Mouse (Mus musculus) erythroblast, embryonic 14.5 days (primary cell): ENCODE data around the gene Parvb.

ENCODE experiments used
- GATA1 ChIP-seq: IDR thresholded peaks from 2 replicates; pipeline ENCODE4 v1.6.1; 2012; ENCODE audit warnings: low read length, inconsistent platforms, mixed read lengths
- TAL1 ChIP-seq: IDR thresholded peaks from 3 replicates; pipeline ENCODE4 v1.6.1; 2012; ENCODE audit warnings: low read length, inconsistent platforms, mixed read lengths

- TF ChIP-seq GATA1 (no peak), TAL1 (no peak)
Measured at GRCm38 (mm10) chr15:84183967-84184366, 47.9 kb upstream of the Parvb start.
